12 mouse cellular contexts compared by ENCODE assay signal in the genomic region with DNA sequence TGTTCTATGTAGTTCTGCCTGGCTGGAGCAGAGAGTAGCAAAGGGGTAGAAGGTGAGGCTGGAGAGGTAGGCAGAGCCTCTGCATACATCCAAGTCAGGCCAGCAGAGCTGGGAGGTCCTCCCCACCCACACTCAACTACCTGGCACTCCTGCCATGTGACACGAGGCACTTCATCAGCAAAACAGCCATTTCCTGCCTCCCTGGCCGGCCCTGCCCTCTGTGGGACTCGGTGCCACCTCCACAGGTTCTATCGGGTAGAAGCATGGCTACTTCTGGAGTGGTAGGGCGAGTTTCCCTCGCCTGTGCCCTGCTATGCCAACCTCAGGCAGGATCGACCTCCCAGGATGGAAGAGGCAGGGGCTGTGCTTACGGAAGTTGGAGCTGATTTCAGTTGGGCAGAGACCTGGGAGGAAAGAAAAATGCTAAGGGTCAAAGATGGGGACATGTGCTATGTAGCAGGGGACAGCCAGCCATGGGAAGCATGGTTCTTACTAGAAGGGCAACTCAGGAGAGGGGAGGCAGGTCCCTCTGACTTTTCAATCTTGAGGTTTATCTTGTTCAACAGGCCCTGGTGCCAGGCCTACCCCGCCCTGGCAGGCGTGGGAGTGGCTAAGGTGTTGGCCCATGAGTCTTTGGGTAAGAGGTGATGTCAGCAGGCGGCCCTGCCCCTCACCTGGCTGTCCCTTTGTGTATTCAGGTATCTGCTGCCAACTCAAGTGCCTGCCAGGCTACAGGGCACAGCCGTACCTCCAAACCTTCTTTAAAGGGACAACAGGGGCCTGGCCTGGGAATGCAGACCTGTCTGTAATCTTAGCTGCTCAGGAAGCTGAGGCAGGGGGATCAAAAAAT. TPM values are rescaled to one million over a fixed set of nuclear protein-coding genes. Genes with fewer than 3 reads are reported as not detected.
DNase-seq lines count a peak whose midpoint lies in the region; ATAC-seq and TF ChIP-seq lines count a peak whose summit lies in the region.
"Had no signal": no experiment of that assay in that cellular context is flagged by ENCODE, and none has a peak within 500 bp of the region (broad histone marks: within the 10 kb centered on the region; RNA-seq: fewer than 3 reads in every experiment).

No protein-coding gene starts in this region.

- no peaks in the 10 kb centered on the region for H3K27me3 ChIP-seq in kidney, adult 2 months (replicated peaks; ENCODE audit: control insufficient read depth, insufficient read depth, low read length)
- no peaks in the 10 kb centered on the region for H3K27me3 ChIP-seq in kidney, embryonic 14.5 days (ENCODE audit: control insufficient read depth, insufficient read depth, low read length)
- H3K27me3 ChIP-seq in forebrain, embryonic 12.5 days = peaks cover 74% of the 10 kb centered on the region

- no peak for TF ChIP-seq CTCF in kidney, adult 2 months (conservative IDR thresholded peaks at IDR 0.05; ENCODE audit: insufficient read depth, insufficient read length, low read depth, low read length)

- no peak overlapping the region for H3K4me3 ChIP-seq in kidney, adult 2 months (ENCODE audit: insufficient read depth, low read depth, low read length)
- no peak overlapping the region for H3K4me3 ChIP-seq in kidney, embryonic 14.5 days (ENCODE audit: low read length)
- H3K4me3 ChIP-seq in forebrain, embryonic 12.5 days (replicated peaks) = no peak overlapping the region
- H3K4me3 ChIP-seq: limb, embryonic 15.5 days had no signal

- no peak overlapping the region; the same call in 1 of the 2 replicates for H3K27ac ChIP-seq in kidney, adult 2 months (ENCODE audit: insufficient read depth, low read depth, low read length)
- no peak overlapping the region for H3K27ac ChIP-seq in kidney, embryonic 14.5 days (ENCODE audit: low read depth, low read length)
- no peak overlapping the region for H3K27ac ChIP-seq in forebrain, embryonic 12.5 days
- H3K27ac ChIP-seq: limb, embryonic 15.5 days had no signal

- no peaks in the 10 kb centered on the region for H3K9me3 ChIP-seq in kidney, embryonic 14.5 days (ENCODE audit: control insufficient read depth, low read length)
- H3K9me3 ChIP-seq in forebrain, embryonic 12.5 days = no peaks in the 10 kb centered on the region
- H3K9me3 ChIP-seq: limb, embryonic 15.5 days had no signal

- ATAC-seq in kidney, embryonic 14.5 days (ENCODE audit: low FRiP score, low TSS enrichment) = no peak
- ATAC-seq in forebrain, embryonic 12.5 days (ENCODE audit: low FRiP score) = no peak
- ATAC-seq: hindbrain, embryonic 16.5 days had no signal

- no peaks in the 10 kb centered on the region for H3K4me1 ChIP-seq in kidney, adult 2 months (ENCODE audit: control insufficient read depth, insufficient read depth, low read length)
- H3K4me1 ChIP-seq in kidney, embryonic 14.5 days (ENCODE audit: control insufficient read depth, insufficient read depth, low read length) = peaks cover 3% of the 10 kb centered on the region; the same call in 1 of the 2 replicates
- H3K4me1 ChIP-seq in forebrain, embryonic 12.5 days = peaks cover 20% of the 10 kb centered on the region; the same call in 1 of the 2 replicates

- no peak overlapping the region for H3K4me2 ChIP-seq in kidney, embryonic 14.5 days (replicated peaks; ENCODE audit: low read depth, low read length)
- H3K4me2 ChIP-seq in forebrain, embryonic 12.5 days = no peak overlapping the region
- H3K4me2 ChIP-seq: heart, embryonic 11.5 days; limb, embryonic 15.5 days had no signal

- WGBS in kidney, adult 2 months = 70% methylated on average over 12 of the region's 12 CpGs
- 77% methylated on average over 12 of the region's 12 CpGs for WGBS in kidney, embryonic 14.5 days
- WGBS in forebrain, embryonic 12.5 days = 82% methylated on average over 12 of the region's 12 CpGs

- no peak overlapping the region for H3K9ac ChIP-seq in kidney, embryonic 14.5 days (ENCODE audit: low read depth, low read length)
- no peak overlapping the region for H3K9ac ChIP-seq in forebrain, embryonic 12.5 days
- H3K9ac ChIP-seq: limb, embryonic 15.5 days had no signal

- no peaks in the 10 kb centered on the region for H3K36me3 ChIP-seq in kidney, adult 2 months (ENCODE audit: control insufficient read depth, insufficient read depth, low read length)
- no peaks in the 10 kb centered on the region for H3K36me3 ChIP-seq in kidney, embryonic 14.5 days (ENCODE audit: control insufficient read depth, insufficient read depth, low read length)
- H3K36me3 ChIP-seq in forebrain, embryonic 12.5 days (replicated peaks) = no peaks in the 10 kb centered on the region
- H3K36me3 ChIP-seq: limb, embryonic 15.5 days had no signal

- DNase-seq in kidney, adult 2 months = peak; percentile 43
- peak; percentile 29 to 35 for DNase-seq in kidney, postnatal 36 days
- peak; percentile 92 for DNase-seq in lung, postnatal 25 days (ENCODE audit: low spot score)
- DNase-seq in urinary bladder, postnatal 25 days (ENCODE audit: low spot score) = peak; percentile 39
- no peak for DNase-seq in Muller cell, postnatal 12 days (ENCODE audit: inconsistent ontology term)
- no peak for DNase-seq in neural tube, embryonic 10.5 days (ENCODE audit: extremely low spot score, low spot score)
- DNase-seq: adrenal gland, adult 2 months had no signal

- TF ChIP-seq POLR2A in kidney, adult 2 months (IDR thresholded peaks at IDR 0.05; ENCODE audit: low read depth, low read length) = no peak

RNA-seq across cellular contexts. Expression of a gene that starts 6.5 kb away (rescaled TPM):
- polyA plus RNA-seq in kidney, adult 2 months (2012; rRNA removed) = 13.5 and 14.7 TPM in 2 replicates
- 3.9 and 7.6 TPM in 2 replicates for polyA plus RNA-seq in kidney, embryonic 14.5 days (2014; fragmentation: Nextera tagmentation; extraction: Ambion mirVana)
- polyA plus RNA-seq in forebrain, embryonic 12.5 days (2016; fragmentation: Nextera tagmentation; extraction: Ambion mirVana) = 2.8 and 3.1 TPM in 2 replicates

Comparison
In these comparisons a context has a peak if more than half of its experiments do, and no peak if none do; other contexts are left out.
1. DNase-seq: peak in kidney, adult 2 months (single experiment), kidney, postnatal 36 days (2 of 2), lung, postnatal 25 days (single experiment) and urinary bladder, postnatal 25 days (single experiment); none in Muller cell, postnatal 12 days (single experiment) and neural tube, embryonic 10.5 days (single experiment).